In genomic region chr2:11664367-11664766, GRCm38 (mm10) we compare ENCODE assay signal across 9 mouse cellular contexts. TPM values are rescaled to one million over a fixed set of nuclear protein-coding genes. Genes with fewer than 3 reads are reported as not detected.
DNase-seq lines count a peak whose midpoint lies in the region; ATAC-seq lines count a peak whose summit lies in the region.
"Had no signal": no experiment of that assay in that cellular context is flagged by ENCODE, and none has a peak within 500 bp of the region (broad histone marks: within the 10 kb centered on the region; RNA-seq: fewer than 3 reads in every experiment).

No protein-coding gene starts in this region.

- 0 out of 2 replicates have a peak, but pooled peaks have one; percentile 17 for ATAC-seq in intestine, embryonic 15.5 days
- no peak for ATAC-seq in liver, embryonic 15.5 days (ENCODE audit: insufficient read depth)
- ATAC-seq in neural tube, embryonic 15.5 days (ENCODE audit: low FRiP score) = peak; percentile 75

- WGBS in intestine, embryonic 15.5 days = 46% methylated on average over 6 of the region's 6 CpGs
- WGBS in liver, embryonic 15.5 days (ENCODE audit: insufficient replicate concordance) = 40% methylated on average over 6 of the region's 6 CpGs
- WGBS in neural tube, embryonic 15.5 days = 50% methylated on average over 6 of the region's 6 CpGs

- H3K9me3 ChIP-seq in intestine, embryonic 15.5 days = no peaks in the 10 kb centered on the region
- H3K9me3 ChIP-seq in liver, embryonic 15.5 days (replicated peaks) = no peaks in the 10 kb centered on the region
- no peaks in the 10 kb centered on the region for H3K9me3 ChIP-seq in neural tube, embryonic 15.5 days (replicated peaks)

- no peaks in the 10 kb centered on the region for H3K4me1 ChIP-seq in intestine, embryonic 15.5 days (replicated peaks)
- H3K4me1 ChIP-seq in liver, embryonic 15.5 days (replicated peaks) = no peaks in the 10 kb centered on the region
- 0 out of 2 replicates have a peak, but pooled peaks cover 5% of the 10 kb centered on the region for H3K4me1 ChIP-seq in neural tube, embryonic 15.5 days

- H3K36me3 ChIP-seq in intestine, embryonic 15.5 days = no peaks in the 10 kb centered on the region
- no peaks in the 10 kb centered on the region for H3K36me3 ChIP-seq in liver, embryonic 15.5 days (replicated peaks)
- no peaks in the 10 kb centered on the region for H3K36me3 ChIP-seq in neural tube, embryonic 15.5 days

- no peaks in the 10 kb centered on the region for H3K27me3 ChIP-seq in intestine, embryonic 15.5 days (replicated peaks)
- no peaks in the 10 kb centered on the region for H3K27me3 ChIP-seq in liver, embryonic 15.5 days
- H3K27me3 ChIP-seq in neural tube, embryonic 15.5 days (replicated peaks) = no peaks in the 10 kb centered on the region

- H3K27ac ChIP-seq in intestine, embryonic 15.5 days = no peak overlapping the region
- no peak overlapping the region for H3K27ac ChIP-seq in liver, embryonic 15.5 days (replicated peaks)
- no peak overlapping the region for H3K27ac ChIP-seq in neural tube, embryonic 15.5 days (replicated peaks)
- H3K27ac ChIP-seq: macrophage had no signal

- peak overlapping the region; percentile 42 for H3K4me2 ChIP-seq in intestine, embryonic 15.5 days (replicated peaks)
- H3K4me2 ChIP-seq in liver, embryonic 15.5 days = peak overlapping the region; percentile 41
- peak overlapping the region; percentile 52 for H3K4me2 ChIP-seq in neural tube, embryonic 15.5 days

- no peak overlapping the region for H3K9ac ChIP-seq in intestine, embryonic 15.5 days
- no peak overlapping the region for H3K9ac ChIP-seq in liver, embryonic 15.5 days
- no peak overlapping the region for H3K9ac ChIP-seq in neural tube, embryonic 15.5 days (replicated peaks)

- DNase-seq in ovary, postnatal 36 days (ENCODE audit: low spot score) = peak; percentile 45
- no peak for DNase-seq in ovary, postnatal 10 days (ENCODE audit: low spot score)
- peak; percentile 38 for DNase-seq in brain, adult 2 months (ENCODE audit: low read depth, low spot score)
- DNase-seq in gastrocnemius, postnatal 10 days = peak; percentile 40
- DNase-seq in urinary bladder, adult 2 months (ENCODE audit: low spot score) = no peak

- no peak overlapping the region for H3K4me3 ChIP-seq in intestine, embryonic 15.5 days (replicated peaks)
- H3K4me3 ChIP-seq in liver, embryonic 15.5 days (replicated peaks) = peak overlapping the region; percentile 5; the same call in 1 of the 2 replicates
- peak overlapping the region; percentile 27 for H3K4me3 ChIP-seq in neural tube, embryonic 15.5 days (replicated peaks)

RNA-seq across cellular contexts. Expression of gene Il2ra, which starts 21.8 kb away (rescaled TPM):
- total RNA-seq in gastrocnemius, postnatal 10 days (2021) = under 1 TPM; 0.14 to 0.16 TPM
- polyA plus RNA-seq in intestine, embryonic 15.5 days (2015; fragmentation: Nextera tagmentation; extraction: Ambion mirVana) = 0.03 and 0.06 TPM in 2 replicates
- not detected in 2 replicates for polyA plus RNA-seq in liver, embryonic 15.5 days (2015; fragmentation: Nextera tagmentation; extraction: Ambion mirVana)
- polyA plus RNA-seq in neural tube, embryonic 15.5 days (2015; fragmentation: Nextera tagmentation; extraction: Ambion mirVana) = 26.4 TPM in 1 of 2 replicates, not detected in the other
- 0.65 and 0.96 TPM in 2 replicates for polyA plus RNA-seq in urinary bladder, adult 2 months (2012; rRNA removed)

RNA-seq across cellular contexts. Expression of gene Gm17490, which starts 38.3 kb away (rescaled TPM):
- not detected for total RNA-seq in gastrocnemius, postnatal 10 days (2021)
- polyA plus RNA-seq in intestine, embryonic 15.5 days (2015; fragmentation: Nextera tagmentation; extraction: Ambion mirVana) = not detected in 2 replicates
- not detected in 2 replicates for polyA plus RNA-seq in liver, embryonic 15.5 days (2015; fragmentation: Nextera tagmentation; extraction: Ambion mirVana)
- not detected in 2 replicates for polyA plus RNA-seq in neural tube, embryonic 15.5 days (2015; fragmentation: Nextera tagmentation; extraction: Ambion mirVana)
- polyA plus RNA-seq in urinary bladder, adult 2 months (2012; rRNA removed) = not detected in 2 replicates
- polyA plus RNA-seq: macrophage had no signal

RNA-seq across cellular contexts. Expression of gene Il15ra, which starts 40.7 kb away (rescaled TPM):
- total RNA-seq in gastrocnemius, postnatal 10 days (2021) = 10 to 100 TPM; 12.9 to 15.4 TPM
- polyA plus RNA-seq in intestine, embryonic 15.5 days (2015; fragmentation: Nextera tagmentation; extraction: Ambion mirVana) = 2.1 and 2.6 TPM in 2 replicates
- 6.2 and 7.2 TPM in 2 replicates for polyA plus RNA-seq in liver, embryonic 15.5 days (2015; fragmentation: Nextera tagmentation; extraction: Ambion mirVana)
- polyA plus RNA-seq in neural tube, embryonic 15.5 days (2015; fragmentation: Nextera tagmentation; extraction: Ambion mirVana) = 1.6 and 8.1 TPM in 2 replicates
- 25.4 and 29.2 TPM in 2 replicates for polyA plus RNA-seq in urinary bladder, adult 2 months (2012; rRNA removed)

Comparison
In these comparisons a context has a peak if more than half of its experiments do, and no peak if none do; other contexts are left out.
1. DNase-seq: peak in ovary, postnatal 36 days (single experiment), brain, adult 2 months (single experiment) and gastrocnemius, postnatal 10 days (single experiment); none in ovary, postnatal 10 days (single experiment) and urinary bladder, adult 2 months (single experiment).
2. Peak in every context shown above with its lines, with median percentiles within 50 percentile points of each other: H3K4me2 ChIP-seq.